Mouse (Mus musculus): Measurements from ENCODE around the gene Adcy6.

Gene Adcy6

DNA sequence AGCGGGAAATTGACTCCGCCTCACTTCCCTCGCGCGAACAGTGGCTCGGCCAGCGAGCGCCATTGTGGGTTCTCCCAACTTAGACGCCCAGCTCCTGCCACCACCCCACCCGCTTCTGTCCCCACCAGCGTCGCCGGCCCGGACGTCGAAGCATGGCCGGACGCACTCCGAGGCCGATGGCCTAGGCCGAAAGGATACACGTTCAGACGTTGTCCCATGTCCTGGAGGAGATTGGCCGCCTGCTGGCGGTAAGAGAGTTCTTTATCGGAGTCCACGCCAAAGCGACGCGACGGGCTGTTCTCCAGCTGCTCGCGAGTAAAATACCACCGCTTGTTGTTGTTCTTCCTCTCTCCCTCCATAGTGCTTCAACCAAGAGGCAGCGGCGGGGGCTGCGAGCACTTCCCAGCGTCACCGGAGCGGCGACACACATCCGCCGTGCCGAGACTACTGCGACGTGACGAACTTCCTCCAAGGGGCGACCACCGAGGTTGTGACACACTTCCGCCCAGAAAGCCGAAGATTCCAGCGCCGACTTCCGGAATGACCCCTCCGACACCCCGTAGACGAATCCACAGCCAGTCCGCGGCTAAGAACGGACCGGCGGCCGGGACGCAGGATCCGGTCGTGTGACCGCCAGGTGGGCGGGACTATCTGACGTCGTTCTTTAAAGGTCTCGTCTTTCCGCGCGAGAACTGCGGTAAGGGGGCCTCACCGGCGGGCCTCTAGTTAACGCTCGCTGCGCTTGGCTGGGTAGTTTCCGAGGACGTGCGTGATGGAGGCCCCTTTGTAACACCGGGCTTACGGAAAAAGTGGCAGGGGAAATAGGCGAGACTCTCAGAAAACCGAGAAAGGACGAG lies 42.4 kb downstream of the Adcy6 start:
- in situ Hi-C loops (cut with MseI, MboI) = no loop called here

GRCm38 (mm10) chr15:98566973-98567277 lies 43.0 kb downstream of the Adcy6 start:
- in situ Hi-C loops (cut with MseI, MboI) = no loop called here

GRCm38 (mm10) chr15:98557186-98557585 lies 52.7 kb downstream of the Adcy6 start:
- in situ Hi-C loops (cut with MseI, MboI) = no loop called here

GRCm38 (mm10) chr15:98555881-98556280 lies 54.0 kb downstream of the Adcy6 start:
- in situ Hi-C loops (cut with MseI, MboI) = no loop called here

- in situ Hi-C loops (cut with MseI, MboI) = no loop called here
These were observed 57.1 kb downstream of the Adcy6 start for GRCm38 (mm10) chr15:98552758-98553157.

GRCm38 (mm10) chr15:98546843-98547242 lies 63.0 kb downstream of the Adcy6 start:
- in situ Hi-C loops (cut with MseI, MboI) = no loop called here

DNA sequence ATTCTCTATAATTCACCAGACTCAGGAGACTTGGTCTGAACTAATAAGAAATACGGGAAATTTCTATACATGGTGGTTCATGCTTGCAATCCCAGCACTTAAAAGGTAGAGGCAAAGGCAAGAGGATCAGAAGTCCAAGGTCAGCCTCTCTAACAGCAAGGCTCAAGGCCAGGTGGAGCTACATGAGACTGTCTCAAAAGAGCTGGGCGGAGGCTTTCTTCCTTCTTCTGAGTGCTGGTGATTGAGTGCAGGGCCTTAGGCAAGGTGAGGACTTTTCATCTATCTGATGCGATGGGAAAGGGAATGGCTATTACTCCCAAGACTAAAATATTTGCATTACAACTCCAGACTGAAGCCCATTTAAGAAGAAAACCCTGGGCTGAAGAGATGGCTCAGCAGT lies 64.7 kb downstream of the Adcy6 start:
- in situ Hi-C loops (cut with MseI, MboI) = no loop called here

- in situ Hi-C loops (cut with MseI, MboI) = no loop called here
These were observed 66.5 kb downstream of the Adcy6 start for GRCm38 (mm10) chr15:98543341-98543740.

GRCm38 (mm10) chr15:98541064-98541463 lies 68.8 kb downstream of the Adcy6 start:
- in situ Hi-C loops (cut with MseI, MboI) = no loop called here

Measured in mouse trophoblast stem cell (cell line).